Mouse (Mus musculus) kidney, adult 2 months (tissue): ENCODE measurements around the gene Gm19426.

Experiments used
- CTCF ChIP-seq: fragments of 200-500 bp; conservative IDR thresholded peaks from 2 replicates; pipeline ENCODE4 v1.5.1; 2011; ENCODE audit warnings: low read depth, mild to moderate bottlenecking, control low read depth, low read length, moderate library complexity, mixed read lengths; ENCODE audit not compliant: insufficient read depth, insufficient read length
- POLR2A ChIP-seq: fragments of 200-500 bp; IDR thresholded peaks from one replicate; pipeline ENCODE4 v1.6.1; 2011; ENCODE audit warnings: low read depth, low read length, control low read depth

DNA sequence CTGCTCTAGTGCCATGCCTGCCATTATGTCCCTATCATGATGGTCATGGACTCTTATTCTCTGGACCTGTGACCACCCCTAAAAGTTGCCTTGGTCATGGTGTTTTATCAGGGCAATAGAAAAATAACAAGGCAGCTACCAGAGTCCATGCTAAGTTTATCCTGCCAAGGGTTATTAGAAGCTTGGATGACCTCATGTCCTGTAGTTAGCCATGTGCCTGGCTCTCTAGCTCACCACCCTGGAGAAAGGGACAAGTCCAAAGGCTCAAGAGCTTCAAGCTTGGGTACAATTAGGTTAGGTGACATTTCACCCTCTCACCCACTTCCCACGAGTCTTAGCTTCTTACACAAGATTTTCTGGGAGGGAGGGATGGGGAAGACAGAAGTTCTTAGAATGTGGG lies 19.4 kb upstream of the Gm19426 start:
- TF ChIP-seq CTCF (no peak), POLR2A (no peak)
